Mouse (Mus musculus): ENCODE measurements at regions not wholly inside any gene's neighbourhood (a gene's known extent, or its start where the extent isn't known, plus 50 kb on each side); places are given as distances from the start of the nearest gene placed in this dataset.

DNA sequence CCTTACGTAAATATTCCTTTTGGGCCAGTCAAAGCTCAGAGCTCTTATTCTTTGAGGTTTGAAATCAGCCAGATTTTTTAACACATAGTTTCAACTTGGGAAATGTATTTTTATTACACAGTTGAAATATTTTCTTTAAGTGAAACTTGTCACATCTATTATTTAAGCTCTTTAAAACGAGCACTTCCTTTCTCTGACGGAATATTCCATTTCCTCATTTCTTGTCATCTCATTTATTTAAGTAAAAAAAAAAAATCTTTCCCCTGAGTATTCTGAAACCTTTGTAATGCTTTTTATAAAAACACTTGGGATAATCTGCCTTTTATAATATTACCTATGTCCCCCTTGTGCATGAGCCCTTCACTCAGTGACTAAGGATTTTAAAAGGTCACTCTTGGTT is 81.8 kb upstream of the Pde3a start:
- TF ChIP-seq CTCF (IDR thresholded peaks at IDR 0.05; ENCODE audit: low read depth) (no peak), EP300 (optimal IDR thresholded peaks at IDR 0.05) (no peak)

Measured in stomach, postnatal 0 days (tissue).